Mouse (Mus musculus) small intestine, adult 2 months (tissue): Measurements from ENCODE around the gene Zfp148. TPM values are rescaled to one million over a fixed set of nuclear protein-coding genes. Genes with fewer than 3 reads are reported as not detected.

ENCODE experiments used
- H3K27ac ChIP-seq: fragments of 200-500 bp; 2 replicates; pipeline ENCODE4 v1.5.1; 2012; ENCODE audit warnings: low read depth, low read length, control low read depth, inconsistent platforms; ENCODE audit not compliant: insufficient read depth
- H3K27me3 ChIP-seq: fragments of 200-500 bp; 2 replicates; pipeline ENCODE4 v1.6.1; 2012; ENCODE audit warnings: mild to moderate bottlenecking, moderate library complexity, low read length, inconsistent platforms; ENCODE audit not compliant: control insufficient read depth, insufficient read depth
- H3K36me3 ChIP-seq: fragments of 200-500 bp; 2 replicates; pipeline ENCODE4 v1.6.1; 2012; ENCODE audit warnings: mild to moderate bottlenecking, low read length, control low read depth, inconsistent platforms; ENCODE audit not compliant: control insufficient read depth, insufficient read depth
- H3K4me1 ChIP-seq: fragments of 200-500 bp; 2 replicates; pipeline ENCODE4 v1.6.1; 2012; ENCODE audit warnings: low read length, inconsistent platforms, mixed read lengths; ENCODE audit not compliant: control insufficient read depth, insufficient read depth, insufficient read length
- H3K4me3 ChIP-seq: fragments of 200-500 bp; 2 replicates; pipeline ENCODE4 v1.5.1; 2012; ENCODE audit warnings: low read depth, mild to moderate bottlenecking, control low read depth, inconsistent platforms, low read length, moderate library complexity
- CTCF ChIP-seq: fragments of 200-500 bp; IDR thresholded peaks from 2 replicates; pipeline ENCODE4 v1.5.1; 2012; ENCODE audit warnings: low read depth, mild to moderate bottlenecking, control low read depth, inconsistent platforms, low read length, moderate library complexity, mixed read lengths; ENCODE audit not compliant: insufficient replicate concordance, insufficient read length; ENCODE audit errors: extremely low read depth
- POLR2A ChIP-seq: fragments of 200-500 bp; IDR thresholded peaks from 2 replicates; pipeline ENCODE4 v1.6.1; 2012; ENCODE audit warnings: low read depth, mild to moderate bottlenecking, control low read depth, inconsistent platforms, low read length, moderate library complexity
- WGBS: fragments of 180-500 bp; shearing (Covaris S2); methylation state at CpG from one replicate; pipeline ENCODE4 v1.1.7; 2018; 5-methylcytosine and 5-hydroxymethylcytosine counted together
- polyA plus RNA-seq: library from polyadenylated mRNA; depleted of rRNA; stranded (reverse); fragments of >200 nt; gene quantifications from 2 replicates; pipeline ENCODE4 v1.2.3, GENCODE M21; 2012

Gene Zfp148
- polyA plus RNA-seq, 1 experiment: 4.0 TPM

DNA sequence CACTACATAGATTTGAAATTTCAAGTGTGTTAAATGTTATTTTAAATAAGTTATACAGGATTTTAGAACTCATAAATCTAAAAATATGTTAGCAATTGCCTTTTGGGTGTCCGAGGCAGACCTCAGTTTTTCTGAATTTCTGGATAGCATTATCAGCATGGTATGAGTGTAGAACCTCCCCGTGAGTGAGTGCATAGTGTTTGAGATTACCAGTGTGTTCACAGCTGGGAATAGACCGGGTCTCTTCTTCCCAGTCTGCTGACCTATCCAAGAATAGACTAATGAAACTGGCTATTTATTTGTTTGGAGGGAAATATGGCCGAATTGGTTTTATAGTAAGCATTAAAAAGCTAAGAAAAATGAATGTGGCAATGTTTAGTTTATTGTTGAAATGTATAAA lies 20.3 kb downstream of the Zfp148 start:
- WGBS: 44% methylated on average over 4 of the region's 4 CpGs

DNA sequence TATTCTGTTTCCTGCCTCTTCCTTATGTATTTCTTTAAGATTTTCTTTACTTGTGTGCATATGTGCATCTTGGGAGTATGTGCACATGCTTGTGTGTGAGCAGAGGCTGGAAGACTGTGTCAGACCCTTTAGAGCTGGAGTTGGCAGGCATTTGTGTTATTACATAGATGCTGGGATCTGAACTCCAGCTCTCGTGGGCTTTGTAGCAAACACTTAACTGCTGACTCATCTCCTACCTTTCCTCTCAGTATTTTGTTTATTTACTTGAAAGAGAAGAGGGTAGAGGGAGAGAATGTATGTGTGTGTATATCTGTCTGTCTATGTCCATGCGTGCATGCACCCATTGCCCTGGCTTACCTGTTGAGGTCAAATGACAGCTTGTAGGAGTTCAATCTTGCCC lies 22.6 kb downstream of the Zfp148 start:
- no peaks in the 10 kb centered on the region for H3K36me3 ChIP-seq
- H3K4me3 ChIP-seq: no peak overlapping the region
- TF ChIP-seq CTCF (no peak), POLR2A (no peak)
- no peaks in the 10 kb centered on the region for H3K27me3 ChIP-seq
- peaks cover 11% of the 10 kb centered on the region for H3K4me1 ChIP-seq
- 48% methylated on average over 2 of the region's 2 CpGs for WGBS
- H3K27ac ChIP-seq: no peak overlapping the region

More for the DNA sequence above, 20.3 kb downstream of the Zfp148 start:
- no peaks in the 10 kb centered on the region for H3K27me3 ChIP-seq
- no peak overlapping the region for H3K27ac ChIP-seq
- H3K4me1 ChIP-seq: peaks cover 11% of the 10 kb centered on the region
- H3K36me3 ChIP-seq: no peaks in the 10 kb centered on the region
- TF ChIP-seq POLR2A (no peak), CTCF (no peak)
- no peak overlapping the region for H3K4me3 ChIP-seq

DNA sequence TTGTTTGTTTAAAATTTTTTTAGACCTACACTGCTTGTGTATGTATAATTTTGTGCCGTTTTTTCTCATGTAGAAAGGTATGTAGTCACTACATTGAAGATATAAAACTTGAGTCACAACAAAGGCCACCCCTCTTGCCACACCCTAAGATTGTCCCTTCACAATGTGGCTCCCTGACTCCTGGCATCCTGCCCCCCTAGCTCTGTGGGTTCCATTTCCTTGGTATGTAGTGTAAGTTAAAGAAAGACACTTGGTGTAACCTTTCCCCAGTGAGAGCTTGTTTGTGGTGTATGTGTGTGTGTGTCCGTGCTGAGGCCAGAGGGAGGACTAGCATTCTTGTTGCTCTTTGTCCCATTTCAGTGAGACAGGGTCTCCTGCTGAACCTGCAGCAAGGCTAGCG lies 23.4 kb downstream of the Zfp148 start:
- H3K27me3 ChIP-seq: no peaks in the 10 kb centered on the region
- 61% methylated on average over 3 of the region's 3 CpGs for WGBS
- no peak overlapping the region for H3K27ac ChIP-seq

GRCm38 (mm10) chr16:33405487-33405886 lies 24.9 kb downstream of the Zfp148 start:
- TF ChIP-seq POLR2A: no peak
- TF ChIP-seq CTCF: no peak
- peaks cover 10% of the 10 kb centered on the region; the same call in 1 of the 2 replicates for H3K4me1 ChIP-seq
- 79% methylated on average over 4 of the region's 4 CpGs for WGBS
- H3K27me3 ChIP-seq: no peaks in the 10 kb centered on the region
- no peaks in the 10 kb centered on the region for H3K36me3 ChIP-seq
- no peak overlapping the region for H3K4me3 ChIP-seq
- no peak overlapping the region for H3K27ac ChIP-seq

More for the DNA sequence above, 23.4 kb downstream of the Zfp148 start:
- Histone ChIP-seq H3K36me3 (no peaks in the 10 kb centered on the region), H3K4me3 (no peak overlapping the region), H3K4me1 (peaks cover 11% of the 10 kb centered on the region)
- no peak for TF ChIP-seq POLR2A
- no peak for TF ChIP-seq CTCF

- H3K4me3 ChIP-seq: no peak overlapping the region
- no peak for TF ChIP-seq CTCF
- no peak for TF ChIP-seq POLR2A
- WGBS: 87% methylated on average over 2 of the region's 2 CpGs
- H3K36me3 ChIP-seq: no peaks in the 10 kb centered on the region
- H3K27me3 ChIP-seq: no peaks in the 10 kb centered on the region
- peaks cover 3% of the 10 kb centered on the region; the same call in 1 of the 2 replicates for H3K4me1 ChIP-seq
- H3K27ac ChIP-seq: no peak overlapping the region
Observed at GRCm38 (mm10) chr16:33410151-33410550, 29.5 kb downstream of the Zfp148 start.

GRCm38 (mm10) chr16:33410605-33411004 lies 30.0 kb downstream of the Zfp148 start:
- Histone ChIP-seq H3K27ac (no peak overlapping the region), H3K27me3 (no peaks in the 10 kb centered on the region), H3K4me1 (peaks cover 3% of the 10 kb centered on the region; the same call in 1 of the 2 replicates), H3K4me3 (no peak overlapping the region), H3K36me3 (no peaks in the 10 kb centered on the region)
- 42% methylated on average over 1 of the region's 1 CpGs for WGBS
- TF ChIP-seq POLR2A (no peak), CTCF (no peak)

- no peaks in the 10 kb centered on the region for H3K36me3 ChIP-seq
- TF ChIP-seq POLR2A: no peak
- no peak for TF ChIP-seq CTCF
- H3K27me3 ChIP-seq: no peaks in the 10 kb centered on the region
- no peak overlapping the region for H3K27ac ChIP-seq
- H3K4me1 ChIP-seq: peaks cover 3% of the 10 kb centered on the region; the same call in 1 of the 2 replicates
- WGBS: 86% methylated on average over 5 of the region's 5 CpGs
- H3K4me3 ChIP-seq: no peak overlapping the region
Observed at GRCm38 (mm10) chr16:33414191-33414590, 33.6 kb downstream of the Zfp148 start.
